Mouse (Mus musculus) embryo, embryonic 10.5 days (tissue): ENCODE measurements around the gene Gabrb3.

ENCODE experiments used
- DNase-seq: peaks from one replicate; pipeline ENCODE4 v3.0.0-alpha.2; 2015; ENCODE audit warnings: low spot score

Gene Gabrb3

GRCm38 (mm10) chr7:57532676-57533075 lies 113.2 kb downstream of the Gabrb3 start:
- no peak for DNase-seq

- peak; percentile 65 for DNase-seq
Observed at GRCm38 (mm10) chr7:57538565-57538964, 119.1 kb downstream of the Gabrb3 start.

- DNase-seq: no peak
Observed at GRCm38 (mm10) chr7:57560732-57561436, 141.4 kb downstream of the Gabrb3 start.

GRCm38 (mm10) chr7:57564403-57564802 lies 144.9 kb downstream of the Gabrb3 start:
- DNase-seq: no peak

- DNase-seq: peak; percentile 80
Observed at GRCm38 (mm10) chr7:57590451-57591248, 171.2 kb downstream of the Gabrb3 start.

GRCm38 (mm10) chr7:57591249-57591577 lies 171.7 kb downstream of the Gabrb3 start:
- no peak for DNase-seq

- peak; percentile 78 for DNase-seq
Observed at GRCm38 (mm10) chr7:57591578-57592431, 172.3 kb downstream of the Gabrb3 start.

GRCm38 (mm10) chr7:57597341-57597740 lies 177.8 kb downstream of the Gabrb3 start:
- no peak for DNase-seq

GRCm38 (mm10) chr7:57618697-57619096 lies 199.2 kb downstream of the Gabrb3 start:
- DNase-seq: no peak

GRCm38 (mm10) chr7:57620036-57620435 lies 200.5 kb downstream of the Gabrb3 start:
- DNase-seq: no peak

GRCm38 (mm10) chr7:57623718-57624117 lies 204.2 kb downstream of the Gabrb3 start:
- DNase-seq: no peak

GRCm38 (mm10) chr7:57635026-57635425 lies 215.5 kb downstream of the Gabrb3 start:
- DNase-seq: no peak

GRCm38 (mm10) chr7:57635687-57636086 lies 216.2 kb downstream of the Gabrb3 start:
- no peak for DNase-seq

- DNase-seq: no peak
Observed at GRCm38 (mm10) chr7:57640796-57641195, 221.3 kb downstream of the Gabrb3 start.

- DNase-seq: no peak
Observed at GRCm38 (mm10) chr7:57647345-57647744, 227.9 kb downstream of the Gabrb3 start.

GRCm38 (mm10) chr7:57648136-57648755 lies 228.8 kb downstream of the Gabrb3 start:
- no peak for DNase-seq

- no peak for DNase-seq
Observed at GRCm38 (mm10) chr7:57677352-57677751, 257.9 kb downstream of the Gabrb3 start.

GRCm38 (mm10) chr7:57689836-57690235 lies 270.3 kb downstream of the Gabrb3 start:
- no peak for DNase-seq

- no peak for DNase-seq
Observed at GRCm38 (mm10) chr7:57700370-57700769, 280.9 kb downstream of the Gabrb3 start.

- DNase-seq: no peak
Observed at GRCm38 (mm10) chr7:57701046-57701445, 281.6 kb downstream of the Gabrb3 start.

- no peak for DNase-seq
Observed at GRCm38 (mm10) chr7:57703580-57703979, 284.1 kb downstream of the Gabrb3 start.

- no peak for DNase-seq
Observed at GRCm38 (mm10) chr7:57706092-57706491, 286.6 kb downstream of the Gabrb3 start.
